Mouse (Mus musculus): Measurements from ENCODE around the gene B630019K06Rik.
"Not testable (repeated sequence)": the region's sequence is repeated elsewhere in the genome, so short reads cannot be mapped to it uniquely, and the experiment has no call there.

- TF ChIP-seq CTCF (IDR thresholded peaks at IDR 0.05); POLR2A (IDR thresholded peaks at IDR 0.05; ENCODE audit: insufficient read depth, low read depth, low read length); EP300 (IDR thresholded peaks at IDR 0.05; ENCODE audit: insufficient read depth, low read depth, low read length): not testable (repeated sequence)
Measured at GRCm38 (mm10) chrX:8873953-8874352, 18.2 kb upstream of the B630019K06Rik start, which contains the start of gene Gm5751.
